Mouse (Mus musculus) MN1 (cell line): Measurements from ENCODE around the gene Pbdc1.
"Not testable (repeated sequence)": the region's sequence is repeated elsewhere in the genome, so short reads cannot be mapped to it uniquely, and the experiment has no call there.

Experiments used
- DNase-seq: peaks from one replicate; pipeline ENCODE4 v3.0.0-alpha.2; 2016; ENCODE audit warnings: low spot score

Pbdc1 gene

DNA sequence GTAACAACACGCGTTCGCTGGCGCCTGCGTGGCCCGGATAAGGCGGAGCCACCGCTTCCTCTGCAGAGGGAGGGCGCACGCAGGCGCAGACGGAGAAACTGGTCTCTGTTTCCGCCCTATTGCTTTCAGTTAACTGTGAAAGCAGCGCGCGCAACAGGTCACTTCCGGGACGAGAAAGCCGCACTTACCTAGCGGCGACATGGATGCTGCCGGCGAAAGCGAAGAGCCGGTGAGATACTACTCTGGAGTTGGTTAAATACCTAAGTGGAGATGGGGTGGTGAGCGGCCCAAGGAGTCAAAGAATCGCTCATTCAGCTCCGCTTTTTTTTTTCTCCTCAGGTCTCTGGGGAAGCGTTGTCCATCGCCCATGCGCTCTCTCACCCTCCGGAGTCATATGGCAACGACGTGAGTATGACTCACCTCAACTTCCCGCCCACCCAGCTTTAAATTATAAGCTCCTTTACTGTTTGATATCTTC, at the start of gene Pbdc1:
TSS of gene Pbdc1 (plus strand) at position 142 of the 478 bp plus-strand sequence.
- peak; percentile 90 for DNase-seq

DNA sequence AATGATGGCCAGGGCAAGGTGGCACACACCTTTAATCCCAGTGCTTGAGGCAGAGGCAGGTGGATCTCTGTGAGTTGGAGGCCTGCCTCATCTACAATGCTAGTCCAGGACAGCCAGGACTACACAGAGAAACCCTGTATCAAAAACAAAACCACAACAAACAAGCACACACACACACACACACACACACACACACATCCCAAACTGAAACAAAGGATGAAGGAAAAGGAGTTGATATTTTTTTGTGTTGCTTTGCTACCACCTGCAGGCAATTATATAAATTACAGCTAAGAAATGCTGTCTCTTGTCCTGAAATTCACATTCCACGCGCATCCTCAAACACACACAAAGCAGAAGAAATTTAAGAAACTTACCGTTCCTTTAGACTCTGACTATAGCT, 41.9 kb upstream of the Pbdc1 start:
- peak; percentile 7 for DNase-seq

DNA sequence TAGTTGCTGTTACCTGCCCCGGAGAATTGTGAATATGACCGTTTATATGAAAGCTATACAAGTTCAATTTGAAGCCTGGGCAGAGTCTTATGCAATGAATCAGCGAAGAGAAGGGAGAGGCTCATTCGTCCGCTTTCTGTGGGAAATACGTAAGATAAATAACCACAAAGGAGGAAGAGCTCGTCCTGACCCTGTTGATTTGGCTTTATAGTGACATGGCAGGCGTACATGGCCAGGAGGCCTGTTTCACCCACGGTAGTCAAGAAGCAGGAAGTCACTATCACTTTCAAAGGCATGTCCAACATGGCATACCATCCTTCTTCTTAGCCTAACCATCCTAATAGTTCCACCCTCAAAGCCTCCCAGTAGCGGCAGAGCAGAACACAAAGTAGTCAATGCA, 15.3 kb upstream of the Pbdc1 start:
- no peak for DNase-seq

DNA sequence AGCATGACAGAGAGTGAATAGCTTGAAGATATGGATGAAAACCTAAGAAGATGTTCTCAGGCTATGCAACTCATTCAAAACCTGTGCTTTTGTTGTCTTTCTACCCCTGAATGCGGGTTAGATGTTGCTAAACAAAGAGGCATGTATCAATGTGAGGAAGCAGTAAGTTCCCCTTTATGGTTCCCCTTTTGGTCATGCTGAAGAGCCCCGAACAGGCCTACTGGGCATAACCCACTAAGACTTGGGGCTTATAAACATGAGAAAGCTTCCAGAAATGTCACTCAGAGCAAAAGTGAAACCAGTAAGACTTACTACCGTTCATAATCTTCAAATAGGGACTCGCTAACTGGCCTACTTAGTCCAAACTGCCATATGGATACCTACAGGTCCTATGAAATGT, 14.8 kb upstream of the Pbdc1 start:
- no peak for DNase-seq

DNA sequence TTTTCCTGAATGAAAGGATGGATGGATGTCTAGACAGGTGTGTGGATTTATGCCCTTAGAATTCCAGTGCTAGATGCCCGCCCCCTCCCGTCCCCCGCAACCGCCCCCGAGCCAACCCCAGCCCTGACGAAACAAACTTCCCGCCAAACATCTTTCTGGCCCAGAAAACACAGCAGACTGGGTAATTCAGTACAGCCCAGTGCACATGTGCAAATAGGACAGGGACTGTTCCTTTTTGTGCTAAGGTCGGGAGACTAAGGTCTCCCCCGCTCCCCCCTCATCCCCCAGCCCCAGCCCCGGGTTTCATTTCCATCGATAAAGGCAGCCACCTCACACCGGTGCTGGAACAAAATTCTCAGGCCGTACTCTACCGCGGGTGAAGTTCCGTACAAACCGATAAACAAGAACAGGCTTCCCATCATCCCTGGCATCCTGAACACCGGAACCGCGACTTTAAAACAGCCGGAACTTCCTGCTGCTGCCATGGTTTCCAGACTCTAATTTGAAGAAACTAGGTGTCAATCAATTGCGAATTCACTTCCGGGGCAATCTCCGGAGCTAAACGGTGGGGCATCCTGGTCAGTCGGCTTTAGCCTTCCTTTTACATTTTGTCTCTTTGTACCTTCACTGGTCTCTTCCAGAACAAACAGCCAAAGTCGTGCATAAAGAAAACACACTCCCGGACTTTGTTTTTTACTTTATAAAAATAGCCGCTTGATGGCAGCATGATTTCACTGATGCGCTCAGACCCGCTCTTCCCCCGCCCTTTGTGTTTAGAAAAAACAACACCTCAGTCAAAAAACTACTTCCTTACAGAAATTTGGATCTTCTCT, 9.7 kb upstream of the Pbdc1 start:
- DNase-seq: peak; percentile 80

DNA sequence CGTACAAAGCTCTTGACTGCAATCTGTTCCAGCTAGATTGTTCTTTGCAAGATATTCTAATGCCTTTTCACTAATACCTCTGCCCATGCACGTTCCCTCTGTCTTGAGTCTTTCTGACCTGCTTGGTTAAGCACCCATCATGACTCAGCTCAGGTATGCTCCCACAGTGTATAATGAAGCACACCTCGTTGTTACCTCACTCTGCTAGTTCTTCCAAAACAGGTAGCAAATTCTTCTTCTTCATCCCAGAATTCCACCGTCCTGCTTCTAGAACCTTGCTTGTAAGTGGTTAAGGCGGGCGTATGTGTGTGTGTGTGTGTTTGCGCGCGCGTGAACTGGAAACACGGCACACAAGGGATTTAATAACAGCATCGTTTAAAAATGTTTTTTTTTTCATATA, 405 bp upstream of the Pbdc1 start:
- DNase-seq: no peak

DNA sequence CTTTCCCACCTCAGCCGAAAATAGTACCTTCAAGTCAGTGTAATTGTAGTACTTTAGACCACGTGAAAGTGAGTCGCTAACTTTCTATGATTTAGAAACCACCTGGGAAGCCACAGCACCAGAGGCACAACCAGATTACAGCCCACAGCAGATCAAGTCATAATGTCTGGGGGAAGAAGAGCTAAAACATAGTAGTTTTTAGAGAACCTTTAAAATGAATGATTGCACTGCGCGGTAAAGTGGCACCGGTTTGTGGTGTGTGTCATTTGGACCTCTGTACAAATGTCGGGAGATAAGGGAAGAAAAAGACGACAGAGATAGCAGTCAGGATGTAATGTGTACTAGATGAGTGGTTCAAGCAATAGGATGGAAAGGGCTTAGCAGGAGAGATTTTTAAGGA, 540 bp downstream of the Pbdc1 start:
- DNase-seq: no peak

DNA sequence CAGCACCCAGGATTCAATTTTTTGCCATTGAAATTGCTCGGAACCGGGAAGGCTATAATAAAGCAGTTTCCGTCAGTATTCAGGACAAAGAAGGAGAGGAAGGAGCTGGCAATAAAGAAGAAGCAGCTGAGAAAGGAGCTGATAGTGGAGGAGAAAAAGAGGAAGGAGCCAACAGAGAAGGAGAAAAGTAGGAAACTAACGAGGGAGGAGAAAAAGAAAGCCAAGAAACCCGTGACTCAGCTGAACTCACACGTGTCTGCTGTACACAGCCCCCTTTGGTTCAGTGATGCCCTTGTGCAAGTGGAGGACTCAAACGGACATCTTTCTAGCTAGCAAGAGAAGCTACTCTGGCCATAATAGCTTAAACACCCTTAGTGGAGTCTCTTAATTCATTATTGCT, 3.5 kb downstream of the Pbdc1 start:
- DNase-seq: not testable (repeated sequence)

DNA sequence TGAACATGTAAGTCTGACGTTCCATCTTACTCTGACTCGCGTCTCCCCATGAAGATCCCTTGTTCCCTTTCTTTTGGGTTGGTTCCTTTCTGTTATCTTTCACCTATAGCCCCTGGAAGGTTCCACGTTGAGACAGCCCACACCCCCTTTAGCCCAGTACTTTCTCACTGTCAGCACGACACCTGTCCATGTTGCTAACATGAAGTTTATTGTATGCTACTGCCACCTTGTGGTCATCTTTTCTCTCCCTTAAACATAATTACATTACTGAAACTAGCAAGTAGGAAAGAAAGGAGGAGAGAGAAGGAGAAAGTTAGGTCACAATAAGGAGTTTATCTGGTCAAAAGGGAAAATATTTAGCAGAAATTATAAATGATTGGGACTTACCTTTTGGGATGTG, 24.6 kb downstream of the Pbdc1 start:
- DNase-seq: peak; percentile 44

DNA sequence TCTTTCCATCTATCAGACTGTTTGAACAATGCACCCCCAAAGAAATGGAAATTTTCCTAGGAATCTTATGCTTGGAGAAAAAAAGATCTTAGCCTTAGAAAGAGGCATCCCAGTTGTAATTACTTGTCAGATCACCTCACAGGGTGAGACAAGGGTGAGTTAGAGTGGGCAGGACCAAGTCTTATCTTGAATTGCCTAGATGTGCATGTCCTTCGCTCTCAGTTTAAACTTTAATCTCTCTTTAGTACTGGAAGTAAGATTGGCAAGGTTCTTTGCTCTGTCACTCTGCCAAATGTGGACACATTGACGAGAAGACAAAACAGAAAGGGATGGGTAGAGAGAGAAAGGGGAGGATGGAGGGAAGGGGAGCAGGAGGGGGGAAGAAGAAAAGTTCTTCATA, 35.4 kb downstream of the Pbdc1 start:
- no peak for DNase-seq

DNA sequence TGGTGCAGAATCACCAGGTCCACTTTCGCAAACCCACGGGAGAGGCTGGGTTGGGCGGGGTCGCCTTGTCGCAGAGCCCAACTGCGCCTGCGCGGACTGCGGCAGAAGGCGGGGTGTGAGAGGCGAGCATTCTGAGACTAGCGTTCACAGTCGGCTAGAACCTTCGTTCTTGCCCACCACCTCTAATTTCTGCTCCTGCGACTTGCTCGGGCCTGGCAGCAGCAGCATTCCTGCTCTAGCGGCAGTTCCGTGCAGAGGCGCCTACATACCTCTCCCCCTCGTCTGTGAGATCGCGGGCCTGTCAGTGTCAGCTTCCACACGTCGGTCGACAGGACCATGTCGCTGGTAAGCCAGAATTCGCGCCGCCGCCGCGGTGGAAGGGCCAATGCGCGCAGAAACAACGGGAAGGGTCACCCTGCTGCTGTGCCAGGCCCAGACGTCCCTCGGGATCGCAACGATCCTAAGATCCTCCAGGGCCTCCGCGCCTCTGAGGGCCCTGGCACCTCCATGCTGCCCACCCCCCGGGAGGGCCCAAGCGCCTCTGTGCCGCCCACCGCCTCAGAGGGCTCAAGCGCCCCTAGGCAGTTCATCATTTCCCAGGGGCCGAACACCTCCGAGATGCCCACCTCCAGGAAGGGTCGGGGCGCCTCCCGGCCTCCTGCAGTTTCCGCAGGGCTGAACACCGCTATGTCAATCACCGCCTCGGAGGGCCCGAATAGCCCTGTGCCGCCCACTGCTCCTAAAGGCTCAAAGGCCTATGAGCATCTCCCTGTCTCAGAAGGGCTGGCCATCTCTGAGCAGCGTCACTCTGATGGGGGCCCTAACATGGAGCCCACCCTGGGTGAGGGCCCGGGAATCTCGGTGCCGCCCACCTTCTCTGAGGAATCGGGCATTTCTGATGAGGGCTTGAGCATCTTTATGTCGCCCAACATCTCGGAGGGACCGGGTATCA, 41.0 kb downstream of the Pbdc1 start, which contains the start of gene Magee1:
TSS of gene Magee1 (plus strand) at position 104 of the 952 bp plus-strand sequence.
- DNase-seq: peak; percentile 55

DNA sequence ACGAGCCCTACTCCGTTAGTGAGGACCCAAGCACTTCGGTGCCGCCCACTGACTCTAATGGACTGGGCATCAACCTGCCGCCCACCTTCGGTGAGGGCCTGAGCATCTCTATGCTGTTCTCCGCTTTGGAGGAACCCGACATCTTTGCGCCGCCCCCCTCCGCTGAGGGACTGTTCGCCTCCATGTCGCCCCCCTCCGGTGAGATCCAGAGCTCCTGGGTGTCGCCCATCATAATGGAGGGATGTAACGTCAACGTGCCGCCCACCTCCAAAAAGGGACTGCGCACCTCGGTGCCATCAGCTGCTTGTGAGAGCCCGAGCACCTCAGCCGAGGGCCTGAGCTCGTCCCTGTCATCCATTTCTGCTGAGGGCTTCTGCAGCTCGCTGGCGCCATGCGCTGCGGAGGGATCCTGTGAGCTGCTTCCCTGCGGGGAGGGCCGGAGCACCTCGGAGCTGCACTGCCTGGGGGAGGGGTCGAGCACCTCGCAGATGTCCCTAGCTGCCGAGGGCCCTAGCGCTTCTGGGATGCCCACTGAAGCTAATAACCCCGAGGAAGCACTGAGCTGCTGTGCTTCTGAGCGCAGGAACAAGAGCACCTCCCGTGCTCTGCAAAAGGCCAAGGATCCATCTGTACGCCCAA, 41.8 kb downstream of the Pbdc1 start:
- peak; percentile 26 for DNase-seq

DNA sequence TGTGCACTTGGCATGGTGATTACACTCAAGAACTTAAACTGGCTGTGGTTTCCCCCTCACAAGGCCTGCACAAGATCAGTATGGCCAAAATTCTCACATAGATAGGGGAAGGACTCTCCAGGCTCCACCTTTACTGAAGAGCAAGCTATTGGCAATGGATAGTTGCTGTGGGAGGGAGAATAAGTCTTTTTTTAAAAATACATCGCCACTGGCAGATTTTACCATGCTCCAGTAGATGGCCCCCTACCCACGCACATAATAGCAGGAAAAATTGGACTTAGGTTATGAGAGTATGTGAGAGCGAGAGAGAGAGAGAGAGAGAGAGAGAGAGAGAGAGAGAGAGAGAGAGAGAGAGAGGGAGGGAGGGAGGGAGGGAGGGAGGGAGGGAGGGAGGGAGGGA, 45.3 kb downstream of the Pbdc1 start:
- DNase-seq: peak; percentile 14

DNA sequence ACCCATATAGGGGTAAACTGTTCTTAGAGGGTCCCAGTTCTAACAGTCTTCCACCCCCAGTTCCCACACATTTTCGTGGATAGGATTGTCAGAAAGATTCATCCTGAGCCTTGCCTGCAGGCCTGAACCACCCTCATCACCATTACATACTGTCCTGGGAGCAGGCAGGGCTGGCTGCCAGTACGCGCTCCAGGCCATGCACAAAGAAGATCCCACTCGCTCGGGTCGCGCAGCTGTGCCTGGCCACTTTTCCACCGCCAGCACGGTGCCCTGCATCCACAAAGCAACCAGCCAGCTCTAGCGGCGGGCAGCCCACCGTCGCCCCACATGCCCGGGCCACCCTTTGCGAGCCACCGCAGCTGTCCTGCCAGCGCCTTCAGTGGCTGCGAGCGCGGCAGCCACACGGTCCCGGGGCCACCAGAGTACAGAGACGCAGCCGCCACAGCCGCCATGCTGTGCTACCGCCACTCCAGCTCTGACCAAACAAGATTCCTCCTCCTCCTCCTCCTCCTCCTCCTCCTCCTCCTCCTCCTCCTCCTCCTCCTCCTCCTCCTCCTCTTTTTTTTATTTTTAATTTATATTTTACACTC, 72.4 kb downstream of the Pbdc1 start:
- no peak for DNase-seq

DNA sequence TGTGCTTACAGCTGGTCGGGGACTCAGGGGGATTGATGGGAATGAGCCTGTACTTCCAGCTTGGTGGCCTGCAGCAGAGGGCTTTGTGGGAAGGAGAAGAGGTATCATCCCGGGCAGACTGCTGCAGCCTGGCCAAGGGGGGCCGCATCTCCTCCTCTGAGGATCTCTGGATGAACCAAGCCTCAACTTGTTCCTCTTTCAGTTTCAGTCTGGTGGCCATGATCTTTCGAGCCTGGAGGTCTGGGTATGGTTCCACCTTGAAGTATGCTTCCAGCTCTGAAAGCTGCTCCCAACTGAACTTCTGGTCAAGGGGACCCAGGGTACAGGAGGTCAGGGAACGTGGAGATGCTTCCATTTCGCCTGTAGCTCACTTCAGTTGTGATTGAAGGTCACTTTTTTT, 85.5 kb downstream of the Pbdc1 start:
- DNase-seq: not testable (repeated sequence)
